Mouse (Mus musculus): ENCODE data around the gene Mmgt2.

GRCm38 (mm10) chr11:62679954-62680353 lies 31.5 kb downstream of the Mmgt2 start:
- TF ChIP-seq CTCF (IDR thresholded peaks at IDR 0.05; ENCODE audit: borderline replicate concordance, extremely low read depth, insufficient read depth, insufficient read length) = no peak
- no peak for TF ChIP-seq POLR2A (IDR thresholded peaks at IDR 0.05; ENCODE audit: borderline replicate concordance, extremely low read depth, insufficient read depth, insufficient read length, poor library complexity, severe bottlenecking)

All from brain, embryonic 14.5 days (tissue).